Mouse (Mus musculus): ENCODE results near the gene Dpp7.

The Dpp7 gene

DNA sequence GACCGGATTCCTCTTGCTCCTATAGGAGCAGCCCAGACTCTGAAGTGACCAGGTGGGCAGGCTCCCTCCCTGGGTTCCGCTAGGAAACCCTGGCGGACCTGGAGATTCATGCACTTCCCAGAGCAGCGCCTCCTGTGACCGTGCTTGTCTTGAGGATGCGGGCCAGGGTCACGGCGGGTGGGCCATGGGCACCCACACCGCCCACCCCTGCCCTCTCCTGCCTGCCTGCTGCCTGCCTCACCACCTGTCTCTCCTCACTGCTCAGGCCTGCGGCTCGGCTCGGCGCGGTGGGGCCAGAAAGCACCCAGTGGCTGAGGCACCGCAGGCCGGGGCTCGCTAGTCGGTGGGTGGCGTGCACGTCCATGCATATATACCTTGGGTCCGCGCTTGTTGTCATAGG lies 45.2 kb downstream of the Dpp7 start:
- DNase-seq (ENCODE audit: low spot score in 2 of 2) = no peak

DNA sequence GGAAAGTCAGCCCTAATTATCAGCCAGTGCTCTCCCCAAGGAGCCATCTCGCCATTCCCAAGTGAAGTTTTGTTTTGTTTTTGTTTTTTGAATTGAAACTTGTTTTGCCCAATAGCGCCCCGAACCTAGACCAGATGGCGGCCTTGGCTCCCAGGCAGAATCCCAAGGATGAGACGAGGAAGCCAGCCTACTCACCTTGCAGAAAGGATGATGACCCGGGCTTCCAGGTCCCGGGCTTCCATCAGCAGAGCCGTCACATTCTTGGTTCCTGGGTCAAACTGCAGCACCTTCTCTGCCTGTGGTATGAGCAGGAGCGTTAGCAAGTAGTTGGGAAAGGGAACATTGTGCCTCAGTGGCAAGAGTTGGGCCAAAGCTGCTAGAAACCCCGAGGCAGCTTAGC lies 46.0 kb downstream of the Dpp7 start:
- DNase-seq (ENCODE audit: low spot score in 2 of 2) = no peak

DNA sequence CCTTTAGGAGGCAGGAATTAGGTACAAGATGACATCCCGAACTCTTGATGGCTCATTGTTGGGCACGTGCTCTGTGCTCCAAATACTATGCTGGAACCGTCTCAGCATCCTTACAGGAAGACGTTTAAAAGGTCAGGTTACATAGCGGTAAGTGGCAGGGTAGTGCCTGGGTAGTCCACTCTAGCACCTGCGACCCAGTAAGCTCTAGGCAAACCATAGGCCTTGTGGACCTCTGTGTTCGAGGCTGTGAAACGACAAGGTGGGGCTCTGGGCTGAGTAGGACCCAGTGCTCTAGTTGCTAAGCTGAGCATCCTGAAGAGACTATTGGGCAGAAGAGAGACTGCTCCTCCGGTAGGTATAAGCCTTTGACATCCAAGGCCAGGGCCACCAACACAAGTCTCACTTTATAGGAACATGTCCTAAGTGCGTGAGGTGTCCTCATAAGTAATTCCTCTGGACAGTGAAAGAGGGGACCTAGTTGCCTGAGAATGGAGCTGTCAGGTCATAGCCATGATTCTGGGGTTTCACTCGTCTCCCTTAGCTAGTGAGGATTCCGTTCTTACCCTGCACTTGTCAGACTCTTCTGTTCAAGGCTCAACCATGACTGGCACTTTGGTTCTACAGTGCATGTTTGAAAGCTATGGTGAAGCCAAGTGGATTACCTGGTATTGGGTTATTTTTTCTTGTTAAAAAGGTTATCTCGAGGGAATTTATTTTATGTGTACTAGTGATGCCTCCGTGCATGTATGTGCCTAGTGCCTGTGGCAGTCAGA lies 50.4 kb downstream of the Dpp7 start:
- DNase-seq (ENCODE audit: low spot score in 2 of 2) = no peak

DNA sequence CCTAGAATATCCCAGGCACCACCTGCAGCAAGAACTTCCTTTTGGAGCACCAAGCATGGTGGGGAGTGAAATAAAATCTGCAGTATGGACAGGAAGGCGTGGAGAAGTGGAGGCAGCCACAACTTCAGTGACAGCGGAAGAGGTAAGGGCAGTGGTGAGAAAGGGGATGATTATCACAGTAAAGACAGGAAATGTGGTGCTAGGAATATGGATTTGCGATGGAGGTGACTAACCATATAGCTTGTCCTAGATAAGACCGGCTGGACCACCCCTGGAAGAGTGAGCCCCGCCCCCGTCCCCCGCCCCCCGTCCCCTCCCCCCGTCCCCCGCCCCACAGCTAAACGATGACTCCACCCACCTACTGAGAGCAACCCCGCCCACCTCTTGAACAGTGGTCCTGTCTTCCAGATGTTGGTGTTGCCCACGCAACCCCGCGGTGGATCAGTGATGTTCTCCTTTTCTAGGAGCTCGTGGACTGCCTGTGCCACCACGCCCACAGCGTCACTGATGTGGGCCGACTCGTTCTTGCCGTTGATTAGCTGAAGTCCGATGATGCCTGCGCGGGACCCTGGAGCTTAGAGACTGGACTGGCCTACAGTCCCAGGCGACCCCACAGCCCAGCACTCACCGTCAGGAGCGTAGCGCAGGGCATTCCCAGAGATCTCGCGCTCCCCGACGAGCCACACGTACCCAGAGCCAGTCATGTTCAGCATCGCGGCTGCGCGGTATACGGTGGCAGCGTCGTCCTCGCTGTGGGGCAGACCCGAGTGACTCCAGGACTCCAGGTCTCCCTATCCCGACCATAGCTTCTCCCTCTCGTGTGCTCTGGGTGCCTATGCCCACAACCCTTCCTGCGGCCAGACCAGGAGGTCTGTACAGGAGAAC lies 51.3 kb downstream of the Dpp7 start:
- peak; percentile 56 to 66 for DNase-seq (ENCODE audit: low spot score in 2 of 2)

DNA sequence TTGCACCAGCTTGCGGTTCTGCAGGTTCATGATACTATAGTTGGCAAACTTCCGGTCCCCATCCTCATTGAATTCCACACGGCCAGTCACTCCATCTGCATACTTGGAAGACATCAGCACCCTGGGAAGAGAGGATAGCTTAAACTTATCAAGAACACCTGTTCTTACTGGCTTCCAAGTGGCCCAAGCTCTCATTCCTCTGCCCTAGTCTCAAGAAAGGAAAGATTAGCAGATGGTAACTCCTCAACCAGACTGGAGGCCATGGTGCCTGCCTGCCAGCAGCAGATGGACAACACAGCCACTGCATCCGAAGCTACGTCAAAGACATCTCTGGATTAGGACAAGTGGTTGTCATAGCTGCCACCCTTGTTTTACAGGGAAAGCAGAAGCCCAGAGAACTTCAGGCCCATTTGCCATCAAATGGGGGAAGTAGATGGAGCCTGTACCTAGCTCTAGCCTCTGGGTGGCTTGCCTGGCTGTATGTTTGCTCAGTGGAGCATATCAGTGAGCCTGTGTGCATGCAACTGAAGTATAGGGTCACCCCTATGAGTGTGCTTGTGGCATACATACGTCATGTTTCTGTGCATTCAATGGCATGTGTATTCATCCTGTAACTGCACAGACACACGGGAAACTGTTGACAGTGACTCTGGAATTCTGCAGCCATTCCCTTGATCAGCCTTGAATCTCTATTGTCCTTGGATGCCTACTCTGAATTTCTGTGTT lies 52.1 kb downstream of the Dpp7 start:
- no peak for DNase-seq (ENCODE audit: low spot score in 2 of 2)

DNA sequence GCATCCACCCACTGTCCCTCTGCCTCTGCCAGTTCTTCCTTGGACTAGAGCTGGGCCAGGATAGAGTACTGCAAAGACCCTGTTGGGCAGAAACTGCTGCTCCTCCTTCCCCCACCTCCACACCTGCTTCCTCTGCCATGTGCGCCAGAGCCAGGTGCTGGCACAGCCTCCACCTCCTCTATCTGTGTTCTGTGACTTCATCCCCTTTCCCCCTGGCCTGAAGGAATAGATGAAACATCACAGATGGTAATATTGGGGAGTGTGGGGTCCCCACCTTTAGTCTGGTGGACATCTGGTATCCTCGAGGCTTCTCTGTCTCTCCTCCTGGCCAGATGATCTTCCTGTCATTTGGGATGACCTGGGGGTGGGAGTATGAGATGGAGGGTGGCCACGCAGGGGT lies 52.7 kb downstream of the Dpp7 start:
- no peak for DNase-seq (ENCODE audit: low spot score in 2 of 2)
